Mouse (Mus musculus) limb, embryonic 12.5 days (tissue): ENCODE measurements around the gene Ptov1. TPM values are rescaled to one million over a fixed set of nuclear protein-coding genes. Genes with fewer than 3 reads are reported as not detected.

Experiments
- ATAC-seq: fragments of 200-750 bp; cut with Nextera tagmentation; 2 replicates; pipeline ENCODE4 v1.8.0; 2017; ENCODE audit warnings: low read depth, moderate TSS enrichment; ENCODE audit not compliant: insufficient number of reproducible peaks, insufficient read depth, low FRiP score, low TSS enrichment
- H3K27ac ChIP-seq: fragments of 300-500 bp; sonication (generic); 2 replicates; pipeline ENCODE4 v1.5.1; 2016; ENCODE audit warnings: mild to moderate bottlenecking, moderate library complexity
- H3K27me3 ChIP-seq: fragments of 300-500 bp; sonication (generic); 2 replicates; pipeline ENCODE4 v1.6.1; 2016; ENCODE audit warnings: mild to moderate bottlenecking, moderate library complexity
- H3K36me3 ChIP-seq: fragments of 300-500 bp; sonication (generic); 2 replicates; pipeline ENCODE4 v1.6.1; 2016; ENCODE audit warnings: mild to moderate bottlenecking, moderate library complexity
- H3K4me1 ChIP-seq: fragments of 300-500 bp; sonication (generic); replicated peaks from 2 replicates; pipeline ENCODE4 v1.6.1; 2016
- H3K4me2 ChIP-seq: fragments of 300-500 bp; sonication (generic); 2 replicates; pipeline ENCODE4 v1.6.1; 2016; ENCODE audit warnings: mild to moderate bottlenecking, moderate library complexity
- H3K4me3 ChIP-seq: fragments of 300-500 bp; sonication (generic); replicated peaks from 2 replicates; pipeline ENCODE4 v1.5.1; 2016; ENCODE audit warnings: mild to moderate bottlenecking
- H3K9ac ChIP-seq: fragments of 300-500 bp; sonication (generic); replicated peaks from 2 replicates; pipeline ENCODE4 v1.6.1; 2016; ENCODE audit warnings: mild to moderate bottlenecking, moderate library complexity
- H3K9me3 ChIP-seq: fragments of 300-500 bp; sonication (generic); 2 replicates; pipeline ENCODE4 v1.6.1; 2016; ENCODE audit warnings: mild to moderate bottlenecking, moderate library complexity
- WGBS: fragments of 180-500 bp; shearing (Covaris S2); methylation state at CpG from one replicate; pipeline ENCODE4 v1.1.7; 2016; 5-methylcytosine and 5-hydroxymethylcytosine counted together
- polyA plus RNA-seq: library from polyadenylated mRNA; unstranded; fragments of >200 nt; fragmentation: Nextera tagmentation; extraction: Ambion mirVana; gene quantifications from 2 replicates; pipeline ENCODE4 v1.2.1, GENCODE M21; 2016

Gene Ptov1
- polyA plus RNA-seq, 1 experiment from 2014 or later, result 615 TPM

GRCm38 (mm10) chr7:44838073-44838472 is 31.5 kb downstream of the Ptov1 start:
- H3K9me3 ChIP-seq, result no peaks in the 10 kb centered on the region

GRCm38 (mm10) chr7:44836423-44837053 is 33.0 kb downstream of the Ptov1 start:
- H3K27me3 ChIP-seq, result peaks cover 36% of the 10 kb centered on the region
- H3K36me3 ChIP-seq, result peaks cover 21% of the 10 kb centered on the region
- 82% methylated on average over 9 of the region's 9 CpGs for WGBS
- no peaks in the 10 kb centered on the region for H3K9me3 ChIP-seq
- peaks cover 23% of the 10 kb centered on the region for H3K4me1 ChIP-seq
- H3K4me2 ChIP-seq, result no peak overlapping the region
- ATAC-seq, result no peak
- no peak overlapping the region for H3K9ac ChIP-seq
- no peak overlapping the region for H3K27ac ChIP-seq
- no peak overlapping the region for H3K4me3 ChIP-seq

More at GRCm38 (mm10) chr7:44838073-44838472, 31.5 kb downstream of the Ptov1 start:
- Histone ChIP-seq H3K4me1 (peaks cover 23% of the 10 kb centered on the region), H3K27ac (no peak overlapping the region), H3K4me3 (no peak overlapping the region), H3K36me3 (peaks cover 27% of the 10 kb centered on the region), H3K4me2 (no peak overlapping the region), H3K9ac (no peak overlapping the region), H3K27me3 (peaks cover 43% of the 10 kb centered on the region)
- no peak for ATAC-seq
- WGBS, result 83% methylated on average over 6 of the region's 6 CpGs

- Histone ChIP-seq H3K4me1 (peaks cover 23% of the 10 kb centered on the region), H3K4me3 (no peak overlapping the region), H3K9ac (no peak overlapping the region), H3K27ac (no peak overlapping the region), H3K27me3 (peaks cover 32% of the 10 kb centered on the region), H3K36me3 (peaks cover 21% of the 10 kb centered on the region), H3K9me3 (no peaks in the 10 kb centered on the region), H3K4me2 (no peak overlapping the region)
- 46% methylated on average over 3 of the region's 3 CpGs for WGBS
- ATAC-seq, result no peak
Observed at GRCm38 (mm10) chr7:44836016-44836404, 33.6 kb downstream of the Ptov1 start.

GRCm38 (mm10) chr7:44835373-44836015 is 34.1 kb downstream of the Ptov1 start:
- no peak overlapping the region for H3K4me2 ChIP-seq
- no peaks in the 10 kb centered on the region for H3K9me3 ChIP-seq
- H3K4me1 ChIP-seq, result peaks cover 23% of the 10 kb centered on the region
- peaks cover 21% of the 10 kb centered on the region for H3K36me3 ChIP-seq
- H3K27ac ChIP-seq, result no peak overlapping the region
- no peak overlapping the region for H3K4me3 ChIP-seq
- peaks cover 27% of the 10 kb centered on the region for H3K27me3 ChIP-seq
- no peak for ATAC-seq
- H3K9ac ChIP-seq, result no peak overlapping the region
- WGBS, result 83% methylated on average over 1 of the region's 1 CpGs

- H3K27me3 ChIP-seq, result no peaks in the 10 kb centered on the region
- no peak for ATAC-seq
- H3K4me2 ChIP-seq, result no peak overlapping the region
- no peak overlapping the region for H3K27ac ChIP-seq
- H3K9ac ChIP-seq, result no peak overlapping the region
- H3K4me3 ChIP-seq, result no peak overlapping the region
- peaks cover 7% of the 10 kb centered on the region for H3K4me1 ChIP-seq
- 73% methylated on average over 4 of the region's 4 CpGs for WGBS
- peaks cover 48% of the 10 kb centered on the region for H3K36me3 ChIP-seq
- no peaks in the 10 kb centered on the region for H3K9me3 ChIP-seq
Observed at GRCm38 (mm10) chr7:44832763-44833162, 36.8 kb downstream of the Ptov1 start.

GRCm38 (mm10) chr7:44828706-44829105 is 40.9 kb downstream of the Ptov1 start:
- Histone ChIP-seq H3K9me3 (no peaks in the 10 kb centered on the region), H3K27me3 (no peaks in the 10 kb centered on the region), H3K4me1 (peaks cover 6% of the 10 kb centered on the region), H3K36me3 (peaks cover 62% of the 10 kb centered on the region), H3K4me3 (no peak overlapping the region), H3K9ac (no peak overlapping the region), H3K4me2 (no peak overlapping the region), H3K27ac (no peak overlapping the region)
- 94% methylated on average over 5 of the region's 5 CpGs for WGBS
- ATAC-seq, result no peak

- peaks cover 63% of the 10 kb centered on the region for H3K36me3 ChIP-seq
- no peak for ATAC-seq
- no peaks in the 10 kb centered on the region for H3K27me3 ChIP-seq
- H3K4me3 ChIP-seq, result no peak overlapping the region
- H3K4me1 ChIP-seq, result peaks cover 6% of the 10 kb centered on the region; the same call in 1 of the 2 replicates
- no peaks in the 10 kb centered on the region for H3K9me3 ChIP-seq
- WGBS, result 87% methylated on average over 3 of the region's 3 CpGs
- H3K27ac ChIP-seq, result no peak overlapping the region
- H3K9ac ChIP-seq, result no peak overlapping the region
- H3K4me2 ChIP-seq, result no peak overlapping the region
Observed at GRCm38 (mm10) chr7:44826771-44827170, 42.8 kb downstream of the Ptov1 start.

- Histone ChIP-seq H3K27me3 (no peaks in the 10 kb centered on the region), H3K9me3 (no peaks in the 10 kb centered on the region), H3K9ac (no peak overlapping the region), H3K36me3 (peaks cover 54% of the 10 kb centered on the region), H3K4me3 (no peak overlapping the region), H3K4me2 (no peak overlapping the region; the same call in 1 of the 2 replicates), H3K4me1 (peaks cover 12% of the 10 kb centered on the region), H3K27ac (no peak overlapping the region)
- 30% methylated on average over 3 of the region's 3 CpGs for WGBS
- no peak for ATAC-seq
Observed at GRCm38 (mm10) chr7:44824872-44825271, 44.7 kb downstream of the Ptov1 start.

- no peak overlapping the region for H3K27ac ChIP-seq
- peaks cover 27% of the 10 kb centered on the region for H3K4me1 ChIP-seq
- no peak overlapping the region for H3K4me2 ChIP-seq
- H3K4me3 ChIP-seq, result no peak overlapping the region
- no peak for ATAC-seq
- H3K9me3 ChIP-seq, result no peaks in the 10 kb centered on the region
- no peak overlapping the region for H3K9ac ChIP-seq
- WGBS, result 46% methylated on average over 7 of the region's 7 CpGs
- H3K27me3 ChIP-seq, result no peaks in the 10 kb centered on the region
- peaks cover 47% of the 10 kb centered on the region for H3K36me3 ChIP-seq
Observed at GRCm38 (mm10) chr7:44823409-44823808, 46.2 kb downstream of the Ptov1 start.

GRCm38 (mm10) chr7:44821666-44822448 is 47.7 kb downstream of the Ptov1 start:
- Histone ChIP-seq H3K36me3 (peaks cover 37% of the 10 kb centered on the region; the same call in 1 of the 2 replicates), H3K4me3 (no peak overlapping the region)
- ATAC-seq, result no peak

GRCm38 (mm10) chr7:44820525-44820924 is 49.1 kb downstream of the Ptov1 start:
- H3K9ac ChIP-seq, result no peak overlapping the region
- 90% methylated on average over 3 of the region's 3 CpGs for WGBS
- no peak for ATAC-seq

More at GRCm38 (mm10) chr7:44821666-44822448, 47.7 kb downstream of the Ptov1 start:
- Histone ChIP-seq H3K4me2 (no peak overlapping the region), H3K27ac (no peak overlapping the region), H3K4me1 (peaks cover 39% of the 10 kb centered on the region), H3K9me3 (no peaks in the 10 kb centered on the region), H3K9ac (no peak overlapping the region), H3K27me3 (no peaks in the 10 kb centered on the region)
- WGBS, result 89% methylated on average over 7 of the region's 7 CpGs

More at GRCm38 (mm10) chr7:44820525-44820924, 49.1 kb downstream of the Ptov1 start:
- H3K9me3 ChIP-seq, result no peaks in the 10 kb centered on the region
- no peaks in the 10 kb centered on the region for H3K27me3 ChIP-seq
- H3K4me3 ChIP-seq, result no peak overlapping the region
- H3K4me1 ChIP-seq, result peaks cover 39% of the 10 kb centered on the region
- no peak overlapping the region for H3K4me2 ChIP-seq
- H3K27ac ChIP-seq, result no peak overlapping the region
- H3K36me3 ChIP-seq, result peaks cover 29% of the 10 kb centered on the region; the same call in 1 of the 2 replicates
